Mouse (Mus musculus): ENCODE results near the gene Mansc1. TPM values are rescaled to one million over a fixed set of nuclear protein-coding genes. Genes with fewer than 3 reads are reported as not detected.

The Mansc1 gene
- polyA plus RNA-seq, 1 experiment from 2014 or later, result 0.77 TPM

- ATAC-seq, result no peak
- no peaks in the 10 kb centered on the region for H3K9me3 ChIP-seq (replicated peaks)
- no peak overlapping the region for H3K4me2 ChIP-seq
- no peaks in the 10 kb centered on the region for H3K36me3 ChIP-seq (ENCODE audit: poor library complexity, severe bottlenecking)
- H3K4me3 ChIP-seq, result no peak overlapping the region
- H3K27me3 ChIP-seq, result no peaks in the 10 kb centered on the region
- WGBS, result 97% methylated on average over 2 of the region's 2 CpGs
- H3K4me1 ChIP-seq, result no peaks in the 10 kb centered on the region
- H3K27ac ChIP-seq, result no peak overlapping the region
- no peak overlapping the region for H3K9ac ChIP-seq
These were observed 47.7 kb downstream of the Mansc1 start for GRCm38 (mm10) chr6:134584616-134585015.

GRCm38 (mm10) chr6:134582110-134582509 lies 50.2 kb downstream of the Mansc1 start:
- H3K4me1 ChIP-seq, result no peaks in the 10 kb centered on the region
- WGBS, result 61% methylated on average over 5 of the region's 5 CpGs
- H3K27ac ChIP-seq, result no peak overlapping the region
- H3K36me3 ChIP-seq (ENCODE audit: poor library complexity, severe bottlenecking), result no peaks in the 10 kb centered on the region
- H3K4me3 ChIP-seq, result no peak overlapping the region
- no peak for ATAC-seq
- H3K4me2 ChIP-seq, result no peak overlapping the region
- H3K27me3 ChIP-seq, result no peaks in the 10 kb centered on the region
- H3K9me3 ChIP-seq (replicated peaks), result no peaks in the 10 kb centered on the region
- no peak overlapping the region for H3K9ac ChIP-seq

- H3K4me1 ChIP-seq, result no peaks in the 10 kb centered on the region
- no peak for ATAC-seq
- no peaks in the 10 kb centered on the region for H3K36me3 ChIP-seq (ENCODE audit: poor library complexity, severe bottlenecking)
- no peaks in the 10 kb centered on the region for H3K9me3 ChIP-seq (replicated peaks)
- no peak overlapping the region for H3K9ac ChIP-seq
- no peaks in the 10 kb centered on the region for H3K27me3 ChIP-seq
- no peak overlapping the region for H3K4me3 ChIP-seq
- 95% methylated on average over 4 of the region's 4 CpGs for WGBS
- no peak overlapping the region for H3K27ac ChIP-seq
- H3K4me2 ChIP-seq, result no peak overlapping the region
These were observed 52.8 kb downstream of the Mansc1 start for GRCm38 (mm10) chr6:134579506-134579905.

GRCm38 (mm10) chr6:134578039-134578438 lies 54.2 kb downstream of the Mansc1 start:
- Histone ChIP-seq H3K9ac (no peak overlapping the region), H3K27me3 (no peaks in the 10 kb centered on the region), H3K27ac (no peak overlapping the region), H3K4me1 (no peaks in the 10 kb centered on the region), H3K9me3 (replicated peaks) (no peaks in the 10 kb centered on the region), H3K4me3 (no peak overlapping the region), H3K4me2 (no peak overlapping the region), H3K36me3 (ENCODE audit: poor library complexity, severe bottlenecking) (no peaks in the 10 kb centered on the region)
- ATAC-seq, result no peak
- 62% methylated on average over 6 of the region's 6 CpGs for WGBS

GRCm38 (mm10) chr6:134575288-134575741 lies 57.0 kb downstream of the Mansc1 start:
- Histone ChIP-seq H3K4me1 (no peaks in the 10 kb centered on the region), H3K27me3 (no peaks in the 10 kb centered on the region), H3K9me3 (replicated peaks) (no peaks in the 10 kb centered on the region), H3K4me3 (no peak overlapping the region), H3K9ac (no peak overlapping the region), H3K4me2 (no peak overlapping the region), H3K36me3 (ENCODE audit: poor library complexity, severe bottlenecking) (no peaks in the 10 kb centered on the region), H3K27ac (no peak overlapping the region)
- no peak for ATAC-seq
- WGBS, result 57% methylated on average over 3 of the region's 3 CpGs

GRCm38 (mm10) chr6:134567986-134568556 lies 64.2 kb downstream of the Mansc1 start:
- Histone ChIP-seq H3K4me3 (no peak overlapping the region), H3K9me3 (replicated peaks) (no peaks in the 10 kb centered on the region), H3K4me2 (no peak overlapping the region), H3K27me3 (no peaks in the 10 kb centered on the region), H3K36me3 (ENCODE audit: poor library complexity, severe bottlenecking) (no peaks in the 10 kb centered on the region), H3K27ac (no peak overlapping the region), H3K9ac (no peak overlapping the region), H3K4me1 (peaks cover 20% of the 10 kb centered on the region)
- WGBS, result 83% methylated on average over 5 of the region's 5 CpGs
- ATAC-seq, result no peak

- H3K27me3 ChIP-seq, result no peaks in the 10 kb centered on the region
- peak within 1 kb of the TSS; percentile 88 for H3K4me2 ChIP-seq
- H3K9me3 ChIP-seq (replicated peaks), result no peaks in the 10 kb centered on the region
- peaks cover 23% of the 10 kb centered on the region for H3K4me1 ChIP-seq
- under 1% methylated on average over 94 of the region's 99 CpGs for WGBS
- peak; percentile 95 for ATAC-seq
- H3K36me3 ChIP-seq (ENCODE audit: poor library complexity, severe bottlenecking), result no peaks in the 10 kb centered on the region
- peak within 1 kb of the TSS; percentile 96 for H3K4me3 ChIP-seq
- peak within 1 kb of the TSS; percentile 98 for H3K9ac ChIP-seq
- peak within 1 kb of the TSS; percentile 100 for H3K27ac ChIP-seq
These were observed 65.3 kb downstream of the Mansc1 start, which contains the start of gene Lrp6 for GRCm38 (mm10) chr6:134566818-134567485. Gene Lrp6 (minus strand): TSS chr6:134566965.

- ATAC-seq, result peak; percentile 75
- H3K27me3 ChIP-seq, result no peaks in the 10 kb centered on the region
- peak overlapping the region; percentile 96 for H3K4me3 ChIP-seq
- peaks cover 23% of the 10 kb centered on the region for H3K4me1 ChIP-seq
- peak overlapping the region; percentile 100 for H3K27ac ChIP-seq
- WGBS, result under 1% methylated on average over 31 of the region's 64 CpGs
- H3K36me3 ChIP-seq (ENCODE audit: poor library complexity, severe bottlenecking), result no peaks in the 10 kb centered on the region
- H3K9ac ChIP-seq, result peak overlapping the region; percentile 98
- peak overlapping the region; percentile 88 for H3K4me2 ChIP-seq
- no peaks in the 10 kb centered on the region for H3K9me3 ChIP-seq (replicated peaks)
These were observed 66.0 kb downstream of the Mansc1 start for GRCm38 (mm10) chr6:134566248-134566817.

- 2% methylated on average over 19 of the region's 19 CpGs for WGBS
- no peaks in the 10 kb centered on the region for H3K9me3 ChIP-seq (replicated peaks)
- H3K36me3 ChIP-seq (ENCODE audit: poor library complexity, severe bottlenecking), result no peaks in the 10 kb centered on the region
- H3K4me1 ChIP-seq, result peaks cover 26% of the 10 kb centered on the region
- ATAC-seq, result no peak
- peak overlapping the region; percentile 100; the same call in 1 of the 2 replicates for H3K27ac ChIP-seq
- H3K27me3 ChIP-seq, result no peaks in the 10 kb centered on the region
- peak overlapping the region; percentile 96 for H3K4me3 ChIP-seq
- H3K4me2 ChIP-seq, result peak overlapping the region; percentile 88
- peak overlapping the region; percentile 98 for H3K9ac ChIP-seq
These were observed 66.6 kb downstream of the Mansc1 start for GRCm38 (mm10) chr6:134565606-134566247.

- no peak for ATAC-seq
- Histone ChIP-seq H3K9me3 (replicated peaks) (no peaks in the 10 kb centered on the region), H3K27ac (no peak overlapping the region), H3K4me2 (peak overlapping the region; percentile 88), H3K27me3 (no peaks in the 10 kb centered on the region), H3K9ac (no peak overlapping the region), H3K4me3 (peak overlapping the region; percentile 96; the same call in 1 of the 2 replicates), H3K4me1 (peaks cover 29% of the 10 kb centered on the region), H3K36me3 (ENCODE audit: poor library complexity, severe bottlenecking) (no peaks in the 10 kb centered on the region)
- WGBS, result 62% methylated on average over 2 of the region's 2 CpGs
These were observed 67.7 kb downstream of the Mansc1 start for GRCm38 (mm10) chr6:134564539-134564938.

GRCm38 (mm10) chr6:134559635-134560034 lies 72.7 kb downstream of the Mansc1 start:
- Histone ChIP-seq H3K27me3 (no peaks in the 10 kb centered on the region), H3K4me1 (peaks cover 49% of the 10 kb centered on the region), H3K4me2 (no peak overlapping the region), H3K9ac (no peak overlapping the region), H3K4me3 (no peak overlapping the region), H3K36me3 (ENCODE audit: poor library complexity, severe bottlenecking) (no peaks in the 10 kb centered on the region), H3K27ac (no peak overlapping the region), H3K9me3 (replicated peaks) (no peaks in the 10 kb centered on the region)
- ATAC-seq, result no peak
- 66% methylated on average over 3 of the region's 3 CpGs for WGBS

Measured in forebrain, embryonic 13.5 days (tissue).